Mouse (Mus musculus) testis, adult 2 months (tissue): ENCODE data around the gene Serpinf1.

Experiments
- CTCF ChIP-seq: fragments of 200-500 bp; IDR thresholded peaks from 2 replicates; pipeline ENCODE4 v1.5.1; 2012; ENCODE audit warnings: low read depth, mild to moderate bottlenecking, inconsistent platforms, low read length, moderate library complexity; ENCODE audit not compliant: control insufficient read depth, insufficient read depth, insufficient replicate concordance
- POLR2A ChIP-seq: fragments of 200-500 bp; IDR thresholded peaks from 2 replicates; pipeline ENCODE4 v1.6.1; 2012; ENCODE audit warnings: low read depth, mild to moderate bottlenecking, inconsistent platforms, low read length, moderate library complexity; ENCODE audit not compliant: control insufficient read depth

GRCm38 (mm10) chr11:75439363-75439762 lies 16.9 kb upstream of the Serpinf1 start, which contains the start of gene Serpinf2:
- TF ChIP-seq CTCF (no peak), POLR2A (no peak)
